Mouse (Mus musculus): ENCODE results near the gene Grpel1.

DNA sequence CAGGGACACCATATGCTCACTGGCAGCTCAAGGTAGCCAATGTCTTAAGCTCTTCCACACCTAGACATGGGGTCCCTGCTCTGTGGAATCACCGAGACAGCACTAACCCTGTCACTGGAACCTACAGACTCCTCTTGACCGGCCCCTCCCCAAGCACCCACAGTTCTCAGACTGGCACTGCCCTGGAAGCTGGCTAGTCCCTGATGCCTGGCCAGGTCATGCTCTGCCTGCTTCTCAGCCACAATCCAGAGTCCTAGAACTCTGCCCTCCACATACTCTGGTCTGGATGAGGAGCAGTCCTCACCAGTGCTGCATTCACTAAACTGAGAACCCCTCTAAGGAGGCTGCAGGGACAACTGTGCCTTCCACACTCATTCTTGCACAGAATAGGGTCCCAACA lies 46.2 kb downstream of the Grpel1 start:
- TF ChIP-seq CTCF (IDR thresholded peaks at IDR 0.05) (no peak), EP300 (IDR thresholded peaks at IDR 0.05) (no peak)

Measured in lung, postnatal 0 days (tissue).